Mouse (Mus musculus): ENCODE data around the gene Fbn1.

GRCm38 (mm10) chr2:125478705-125479104, 29.1 kb downstream of the Fbn1 start:
- TF ChIP-seq EP300 (IDR thresholded peaks at IDR 0.05; ENCODE audit: low read depth) (no peak), CTCF (IDR thresholded peaks at IDR 0.05; ENCODE audit: low read depth) (no peak)
